Mouse (Mus musculus) retina, postnatal 1 day (tissue): Measurements from ENCODE around the gene Ldb2.
A peak's percentile ranks its signal among the peaks of the same experiment; 100 is the strongest.

Source experiments
- DNase-seq: peaks from one replicate; pipeline ENCODE4 v3.0.0-alpha.2; 2012

The Ldb2 gene

GRCm38 (mm10) chr5:44799053-44799860 lies at the start of gene Ldb2:
Gene Ldb2, minus strand, starts transcription at chr5:44799680.
- DNase-seq: peak; percentile 90

DNA sequence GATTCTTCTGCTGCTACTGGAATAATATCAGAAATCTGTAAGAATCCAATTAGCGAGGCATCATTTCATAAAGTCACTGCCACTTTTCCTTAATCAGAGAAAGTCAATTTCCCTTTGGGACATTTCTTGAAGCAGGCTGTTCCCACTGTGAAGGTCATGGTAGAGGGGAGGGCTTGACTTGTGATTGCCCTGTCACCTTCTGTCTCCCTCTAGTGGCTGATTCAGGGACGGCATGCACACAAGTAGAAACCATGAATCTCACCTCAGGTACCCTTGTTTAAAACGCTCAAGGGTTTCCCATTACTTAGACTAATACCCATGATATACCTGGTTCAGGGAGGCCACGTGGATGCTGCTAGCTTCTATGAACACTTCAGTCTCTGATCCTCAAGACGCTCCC lies 31.8 kb upstream of the Ldb2 start:
- DNase-seq: peak; percentile 38

GRCm38 (mm10) chr5:44815506-44815905 lies 16.0 kb upstream of the Ldb2 start:
- DNase-seq: no peak

DNA sequence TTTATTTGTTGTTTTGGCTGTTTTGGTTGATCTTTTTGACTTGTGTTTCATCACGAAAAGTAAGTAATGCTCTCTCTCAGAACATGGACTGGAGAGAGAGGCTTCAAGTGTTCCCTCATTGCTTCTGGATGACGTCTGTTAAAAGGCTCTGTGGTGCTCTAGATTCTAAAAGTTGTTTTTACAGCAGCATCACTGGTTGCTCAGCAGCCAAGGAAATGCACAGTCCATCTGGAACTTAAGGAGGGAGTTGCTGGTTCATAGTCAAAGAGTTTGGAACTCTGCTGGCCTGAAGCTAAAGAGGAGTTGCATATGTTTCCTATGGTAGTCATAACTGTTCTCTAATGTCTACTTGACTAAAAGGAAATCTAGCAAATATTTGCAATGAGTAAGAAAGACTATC lies 6.5 kb upstream of the Ldb2 start:
- no peak for DNase-seq

GRCm38 (mm10) chr5:44801100-44801499 lies 1.6 kb upstream of the Ldb2 start:
- DNase-seq: no peak

GRCm38 (mm10) chr5:44799861-44800260 lies 381 bp upstream of the Ldb2 start:
- no peak for DNase-seq

- peak; percentile 36 for DNase-seq
Observed at GRCm38 (mm10) chr5:44798493-44798892, 987 bp downstream of the Ldb2 start.

GRCm38 (mm10) chr5:44798056-44798455 lies 1.4 kb downstream of the Ldb2 start:
- DNase-seq: peak; percentile 71

DNA sequence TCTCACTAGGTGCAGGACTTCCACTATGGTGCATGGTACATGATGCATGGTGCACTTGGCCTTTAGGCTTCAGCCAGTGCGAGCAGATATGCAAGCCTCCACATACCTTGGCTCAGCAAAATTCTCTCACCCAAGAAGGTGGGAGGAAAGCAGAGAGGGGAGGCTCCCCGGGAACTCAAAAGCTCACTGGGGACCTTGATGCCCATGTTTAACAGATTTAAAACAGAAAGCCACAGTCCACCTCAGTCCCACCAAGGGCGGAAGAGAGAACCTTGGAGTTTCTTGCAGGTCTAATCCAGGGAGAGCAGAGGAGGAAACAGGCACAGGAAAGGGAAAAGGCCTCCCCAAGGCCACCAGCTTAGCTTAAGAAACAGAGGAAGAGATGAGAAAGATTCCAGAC lies 14.9 kb downstream of the Ldb2 start:
- no peak for DNase-seq

- no peak for DNase-seq
Observed at GRCm38 (mm10) chr5:44779340-44779739, 20.1 kb downstream of the Ldb2 start.

DNA sequence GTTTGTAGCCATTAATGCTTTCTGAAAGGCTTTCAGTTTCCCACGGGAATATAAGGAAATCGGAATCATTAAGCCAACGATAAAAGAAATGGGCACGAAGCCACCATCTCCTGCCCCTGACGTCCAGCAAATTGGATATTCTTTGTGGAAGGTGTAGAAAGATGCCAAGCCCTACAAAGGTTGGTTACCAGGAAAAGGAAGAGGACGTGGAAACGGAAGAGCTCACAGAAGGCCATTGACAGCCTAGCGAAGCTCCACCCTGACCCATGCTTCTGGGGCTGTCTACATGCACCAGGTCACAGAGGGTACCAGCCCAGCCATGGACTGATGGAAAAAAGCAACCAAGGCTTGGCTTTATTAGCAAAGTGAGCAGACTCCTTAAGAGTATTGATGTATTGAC lies 31.0 kb downstream of the Ldb2 start:
- no peak for DNase-seq

GRCm38 (mm10) chr5:44764911-44765310 lies 34.6 kb downstream of the Ldb2 start:
- no peak for DNase-seq

DNA sequence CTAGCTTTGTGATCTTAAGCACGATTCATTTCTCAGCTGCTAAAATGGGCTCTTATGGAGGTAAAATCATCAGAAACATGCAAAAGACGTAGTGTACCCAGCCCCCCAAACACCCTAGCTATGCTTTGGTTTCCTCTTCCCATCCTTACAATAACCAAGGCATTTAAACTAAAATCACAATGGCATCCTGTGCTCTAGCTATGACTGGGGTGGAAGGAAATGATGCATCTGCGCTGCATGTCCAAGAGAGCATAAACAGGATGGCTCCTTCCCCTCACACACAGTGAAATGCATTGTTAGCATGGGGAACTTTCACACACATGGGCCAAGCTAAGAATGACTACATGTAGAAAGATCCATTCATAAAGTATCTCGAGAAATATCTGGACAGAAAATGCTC lies 40.3 kb downstream of the Ldb2 start:
- no peak for DNase-seq

- DNase-seq: no peak
Observed at GRCm38 (mm10) chr5:44754156-44754910, 45.1 kb downstream of the Ldb2 start.

DNA sequence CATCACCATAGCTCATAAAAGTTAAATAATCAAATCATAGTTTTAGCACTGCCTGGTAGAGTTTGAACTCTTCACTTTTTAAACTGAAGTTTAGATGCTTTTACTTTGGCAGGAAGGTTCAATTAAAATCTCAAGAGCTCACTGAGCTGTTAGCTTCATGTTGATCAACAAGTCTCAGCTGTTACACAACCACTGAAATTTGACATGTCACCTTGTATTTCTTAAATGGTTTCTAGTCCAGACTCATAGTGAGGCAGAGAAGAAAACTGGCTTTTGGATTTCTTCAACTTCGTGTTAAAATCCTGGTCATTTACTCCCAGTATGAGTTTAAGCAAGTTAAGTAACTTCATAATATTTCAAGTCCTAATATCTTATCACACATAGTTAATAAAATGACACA lies 53.8 kb downstream of the Ldb2 start:
- DNase-seq: no peak

GRCm38 (mm10) chr5:44736366-44736765 lies 63.1 kb downstream of the Ldb2 start:
- no peak for DNase-seq

DNA sequence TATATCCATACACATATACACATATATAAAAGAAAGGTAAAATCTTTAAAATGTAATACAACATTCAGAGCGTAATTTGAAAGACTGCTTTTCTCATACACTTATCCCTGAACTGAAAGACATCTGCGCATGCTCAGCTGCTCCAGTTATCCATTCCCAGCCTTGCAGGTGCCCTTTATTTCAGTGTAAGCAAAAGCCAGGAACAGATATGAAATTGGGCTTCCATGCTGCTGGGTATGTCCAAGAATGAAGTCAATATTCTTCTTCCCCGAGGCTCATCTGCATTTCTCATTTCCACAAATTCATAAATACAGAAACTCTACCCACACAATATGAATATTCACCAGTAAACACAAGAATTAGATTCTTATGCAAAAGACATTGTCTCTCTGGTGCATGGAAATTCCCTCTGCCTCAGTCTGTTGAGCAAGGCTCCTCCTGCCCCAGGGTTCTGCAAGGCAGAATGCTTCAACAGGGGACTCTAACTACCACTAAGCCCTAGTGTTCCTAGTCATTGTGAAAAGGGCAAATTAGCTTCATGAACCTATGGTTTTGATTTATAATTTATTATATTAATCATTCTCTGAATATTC lies 65.3 kb downstream of the Ldb2 start:
- DNase-seq: no peak

DNA sequence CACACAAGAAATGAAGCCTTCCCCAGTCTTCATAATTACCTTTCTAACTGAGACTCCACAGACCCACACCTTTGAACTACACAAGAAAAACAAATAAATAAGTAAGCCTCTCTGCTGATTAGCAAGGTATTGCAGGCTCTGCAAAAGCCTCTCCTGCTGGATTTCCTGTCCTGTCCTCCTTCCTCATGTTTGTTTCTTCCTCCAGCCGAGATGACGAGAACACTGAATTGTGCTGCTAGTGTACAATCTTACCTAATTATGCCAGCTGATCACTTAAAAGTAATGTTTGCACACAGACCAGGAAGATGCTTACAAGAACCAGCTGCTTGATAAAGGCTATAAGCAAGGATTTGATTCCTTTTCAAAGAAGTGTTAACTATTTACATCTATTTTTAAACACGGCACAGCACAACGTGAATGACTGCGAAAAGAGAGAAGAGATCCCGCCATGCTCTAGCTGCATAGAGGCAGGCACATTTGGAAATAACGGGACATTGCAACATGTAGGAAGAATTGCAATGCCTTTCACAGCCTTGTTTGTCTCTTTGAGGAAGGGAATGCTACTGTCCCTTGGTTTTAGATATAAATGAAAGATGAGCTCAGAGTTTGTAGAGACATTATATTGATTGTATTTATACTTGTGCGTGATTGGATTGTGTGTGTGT lies 69.7 kb downstream of the Ldb2 start:
- no peak for DNase-seq

GRCm38 (mm10) chr5:44727995-44728394 lies 71.5 kb downstream of the Ldb2 start:
- DNase-seq: no peak

DNA sequence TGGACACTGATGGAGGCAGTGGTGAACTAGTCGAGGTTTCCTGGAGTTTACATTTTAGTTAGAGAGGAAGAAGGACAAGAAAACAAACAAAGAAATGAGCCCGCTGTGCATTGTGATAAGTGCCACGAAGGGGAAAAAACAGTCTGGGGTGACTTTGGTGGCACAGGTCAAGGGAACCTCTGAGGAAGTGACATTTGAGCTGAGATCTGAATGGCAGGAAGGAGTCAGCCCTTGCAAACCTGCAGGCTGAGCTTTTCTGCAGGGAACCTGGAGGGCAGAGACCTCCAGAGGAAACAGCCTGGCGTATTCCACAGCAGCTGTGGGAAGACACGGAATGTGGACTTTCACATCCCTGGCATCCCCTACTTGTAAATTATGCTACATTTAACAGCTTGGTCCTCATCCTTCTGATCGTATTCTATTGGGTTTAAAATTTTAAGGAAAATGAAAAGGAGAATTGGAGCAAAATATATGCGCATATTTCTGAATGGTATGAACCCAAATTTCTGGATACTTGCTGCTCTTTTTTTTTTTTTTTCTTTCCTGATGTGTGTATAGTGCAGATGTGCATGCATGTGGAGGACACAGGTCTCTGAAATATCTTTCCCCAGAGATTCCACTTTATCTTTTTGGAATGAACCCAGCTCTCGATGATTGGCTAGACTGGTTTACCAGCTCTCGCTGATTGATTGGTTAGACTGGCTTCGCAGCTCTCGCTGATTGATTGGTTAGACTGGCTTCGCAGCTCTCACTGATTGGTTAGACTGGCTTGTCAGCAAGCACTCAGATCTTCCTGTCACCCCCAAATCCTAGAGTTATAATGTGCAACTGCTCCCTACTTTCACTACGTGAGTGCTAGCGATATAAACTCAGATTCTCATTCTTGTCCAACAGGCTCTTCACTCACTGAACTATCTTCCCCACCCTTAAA lies 72.7 kb downstream of the Ldb2 start:
- DNase-seq: no peak

DNA sequence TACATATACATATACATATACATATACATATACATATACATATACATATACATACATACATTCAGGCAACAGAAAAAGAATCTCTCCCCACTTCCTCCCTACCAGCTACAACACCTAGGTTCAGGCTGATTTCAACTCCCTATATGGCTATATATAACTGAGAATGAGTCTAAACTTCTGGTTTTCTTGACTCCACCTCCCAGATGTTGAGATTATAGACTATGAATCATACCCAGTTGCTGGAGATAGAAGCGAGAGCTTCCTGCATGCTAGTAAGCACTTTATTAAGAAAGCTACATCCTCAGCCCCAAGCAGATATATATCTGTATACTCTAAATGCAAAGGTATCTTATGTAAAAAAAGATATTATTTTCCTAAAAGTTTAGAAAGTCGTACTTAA lies 74.0 kb downstream of the Ldb2 start:
- no peak for DNase-seq

- DNase-seq: no peak
Observed at GRCm38 (mm10) chr5:44719872-44720271, 79.6 kb downstream of the Ldb2 start.
